Mouse (Mus musculus) embryonic facial prominence, embryonic 13.5 days (tissue): ENCODE measurements around the gene Rab33a. TPM values are rescaled to one million over a fixed set of nuclear protein-coding genes. Genes with fewer than 3 reads are reported as not detected.

Experiments
- ATAC-seq: fragments of 200-750 bp; cut with Nextera tagmentation; 2 replicates; pipeline ENCODE4 v1.8.0; 2017; ENCODE audit warnings: low read depth; ENCODE audit not compliant: insufficient number of reproducible peaks, insufficient read depth, low FRiP score, low TSS enrichment
- H3K27ac ChIP-seq: fragments of 300-500 bp; sonication (generic); 2 replicates; pipeline ENCODE4 v1.5.1; 2015; ENCODE audit warnings: moderate library complexity, mild to moderate bottlenecking, inconsistent platforms
- H3K27me3 ChIP-seq: fragments of 300-500 bp; sonication (generic); 2 replicates; pipeline ENCODE4 v1.6.1; 2015; ENCODE audit warnings: mild to moderate bottlenecking, inconsistent platforms
- H3K36me3 ChIP-seq: fragments of 300-500 bp; sonication (generic); 2 replicates; pipeline ENCODE4 v1.6.1; 2015; ENCODE audit warnings: mild to moderate bottlenecking, inconsistent platforms
- H3K4me1 ChIP-seq: fragments of 300-500 bp; sonication (generic); 2 replicates; pipeline ENCODE4 v1.6.1; 2015; ENCODE audit warnings: inconsistent platforms
- H3K4me2 ChIP-seq: fragments of 300-500 bp; sonication (generic); 2 replicates; pipeline ENCODE4 v1.6.1; 2015; ENCODE audit warnings: moderate library complexity, mild to moderate bottlenecking, inconsistent platforms
- H3K4me3 ChIP-seq: fragments of 300-500 bp; sonication (generic); 2 replicates; pipeline ENCODE4 v1.5.1; 2015; ENCODE audit warnings: mild to moderate bottlenecking, inconsistent platforms
- H3K9ac ChIP-seq: fragments of 300-500 bp; sonication (generic); 2 replicates; pipeline ENCODE4 v1.6.1; 2015; ENCODE audit warnings: mild to moderate bottlenecking, inconsistent platforms
- H3K9me3 ChIP-seq: fragments of 300-500 bp; sonication (generic); 2 replicates; pipeline ENCODE4 v1.6.1; 2016; ENCODE audit warnings: inconsistent platforms
- WGBS: fragments of 180-500 bp; shearing (Covaris S2); methylation state at CpG from one replicate; pipeline ENCODE4 v1.1.7; 2015; ENCODE audit warnings: mixed read lengths; 5-methylcytosine and 5-hydroxymethylcytosine counted together
- polyA plus RNA-seq: library from polyadenylated mRNA; unstranded; fragments of >200 nt; fragmentation: Nextera tagmentation; extraction: Ambion mirVana; gene quantifications from 2 replicates; pipeline ENCODE4 v1.2.1, GENCODE M21; 2015

The Rab33a gene
- polyA plus RNA-seq, 1 experiment from 2014 or later, result 6.7 TPM

DNA sequence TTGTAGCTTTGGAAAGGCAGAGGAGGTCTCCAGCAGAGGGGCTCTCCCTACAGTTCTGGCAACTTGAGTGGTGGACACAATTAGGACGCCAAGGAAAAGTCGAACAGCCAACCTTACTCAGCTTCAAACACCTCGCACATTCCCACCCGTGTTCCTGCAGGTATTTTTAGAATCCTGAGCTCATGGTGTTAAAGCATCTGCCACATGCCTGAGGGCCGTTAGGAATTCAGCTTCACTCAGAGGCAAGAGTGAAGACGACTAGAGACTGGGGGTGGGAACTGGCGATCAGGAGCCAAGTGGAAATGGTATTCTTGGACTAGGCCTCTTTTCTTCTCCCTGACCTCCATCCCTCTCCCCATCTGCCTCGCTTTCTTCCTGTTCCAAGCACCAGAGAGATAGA lies 6.8 kb downstream of the Rab33a start:
- no peak overlapping the region for H3K9ac ChIP-seq
- no peak overlapping the region for H3K4me3 ChIP-seq
- H3K27ac ChIP-seq, result no peak overlapping the region
- no peaks in the 10 kb centered on the region for H3K4me1 ChIP-seq
- no peaks in the 10 kb centered on the region for H3K36me3 ChIP-seq
- 51% methylated on average over 8 of the region's 8 CpGs for WGBS
- H3K9me3 ChIP-seq, result no peaks in the 10 kb centered on the region
- no peak for ATAC-seq
- no peak overlapping the region for H3K4me2 ChIP-seq
- no peaks in the 10 kb centered on the region for H3K27me3 ChIP-seq

DNA sequence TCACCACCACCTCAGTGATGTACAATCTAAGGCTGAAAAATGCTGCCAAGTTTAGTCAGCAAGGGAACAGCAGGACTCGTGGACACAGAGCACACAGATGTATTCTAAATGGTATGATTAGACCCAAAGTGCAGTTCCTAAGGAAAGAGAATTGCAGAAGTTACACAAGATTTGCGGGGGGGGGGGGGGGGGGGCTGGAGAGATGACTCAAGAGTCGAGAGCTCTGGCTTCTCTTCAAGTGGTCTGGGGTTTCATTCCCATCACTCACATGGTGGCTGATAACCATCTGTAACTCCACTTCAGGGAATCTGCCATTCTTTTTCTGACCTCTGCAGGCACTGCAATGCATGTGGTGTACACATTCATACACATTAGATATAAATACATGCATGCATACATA lies 7.3 kb downstream of the Rab33a start:
- ATAC-seq, result no peak
- Histone ChIP-seq H3K4me1 (no peaks in the 10 kb centered on the region), H3K27ac (no peak overlapping the region), H3K27me3 (no peaks in the 10 kb centered on the region), H3K36me3 (no peaks in the 10 kb centered on the region), H3K4me2 (no peak overlapping the region), H3K4me3 (no peak overlapping the region), H3K9ac (no peak overlapping the region), H3K9me3 (no peaks in the 10 kb centered on the region)
- 40% methylated on average over 3 of the region's 3 CpGs for WGBS

DNA sequence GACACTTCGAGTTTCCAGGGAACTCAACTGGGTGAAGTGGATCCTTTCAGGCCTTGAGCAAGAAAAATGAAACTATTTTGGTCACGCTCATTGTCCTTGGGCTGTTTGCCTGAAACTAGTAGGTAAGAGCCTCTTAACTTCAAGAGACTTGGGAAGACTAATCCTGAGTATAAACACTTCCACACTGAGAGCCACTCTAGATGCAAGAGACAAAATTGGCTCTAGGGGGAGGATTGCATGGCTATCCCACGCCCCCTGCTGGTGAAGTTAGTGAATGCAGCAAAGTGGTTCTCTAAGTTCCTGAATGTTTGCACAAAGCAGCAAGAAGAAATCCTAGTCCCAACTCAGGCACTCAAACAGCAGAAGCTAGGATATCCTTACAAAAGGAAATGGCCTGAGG lies 13.1 kb downstream of the Rab33a start:
- H3K9me3 ChIP-seq, result no peaks in the 10 kb centered on the region
- WGBS, result 38% methylated on average over 3 of the region's 3 CpGs
- no peak overlapping the region for H3K9ac ChIP-seq
- H3K4me2 ChIP-seq, result 0 out of 2 replicates have a peak overlapping the region, but pooled peaks have one; percentile 17
- H3K4me3 ChIP-seq, result no peak overlapping the region
- no peak for ATAC-seq
- no peak overlapping the region for H3K27ac ChIP-seq
- H3K4me1 ChIP-seq, result no peaks in the 10 kb centered on the region
- H3K27me3 ChIP-seq, result no peaks in the 10 kb centered on the region
- H3K36me3 ChIP-seq, result no peaks in the 10 kb centered on the region

Other genes with a start within 250 kb of the Rab33a start
- gene Bcorl1, start 177.9 kb upstream of the Rab33a start, polyA plus RNA-seq, result 6.2 and 6.8 TPM in 2 replicates
- 4.5 and 5.2 TPM in 2 replicates for gene Elf4, start 56.2 kb upstream of the Rab33a start, polyA plus RNA-seq
- 70.3 and 70.9 TPM in 2 replicates for gene Aifm1, start 5.7 kb upstream of the Rab33a start, polyA plus RNA-seq
- 14.7 and 15.2 TPM in 2 replicates for gene Zfp280c, start 75.2 kb downstream of the Rab33a start, polyA plus RNA-seq
- 15.3 and 19.7 TPM in 2 replicates for gene Slc25a14, start 104.1 kb downstream of the Rab33a start, polyA plus RNA-seq
- not detected in 2 replicates for gene Gpr119, start 155.2 kb downstream of the Rab33a start, polyA plus RNA-seq
- 21.5 and 27.6 TPM in 2 replicates for gene Rbmx2, start 175.7 kb downstream of the Rab33a start, polyA plus RNA-seq